Mouse (Mus musculus) C2C12 (cell line): Measurements from ENCODE around the gene Akap13. TPM values are rescaled to one million over a fixed set of nuclear protein-coding genes. Genes with fewer than 3 reads are reported as not detected.

Experiments
- H3K27me3 ChIP-seq: one replicate; pipeline ENCODE4 v1.6.1; 2011; ENCODE audit not compliant: control insufficient read depth, insufficient read depth, insufficient read length
- H3K36me3 ChIP-seq: one replicate; pipeline ENCODE4 v1.6.1; 2011; ENCODE audit not compliant: control insufficient read depth, insufficient read depth
- H3K4me3 ChIP-seq: one replicate; pipeline ENCODE4 v1.5.1; 2011; ENCODE audit warnings: mild to moderate bottlenecking, control low read depth; ENCODE audit not compliant: poor library complexity, insufficient read depth, severe bottlenecking
- H3K79me2 ChIP-seq: one replicate; pipeline ENCODE4 v1.6.1; 2011; ENCODE audit not compliant: control insufficient read depth, insufficient read depth
- H3K79me3 ChIP-seq: one replicate; pipeline ENCODE4 v1.6.1; 2011; ENCODE audit warnings: low read depth, control low read depth
- H3ac ChIP-seq: one replicate; pipeline ENCODE3; 2011; ENCODE audit warnings: low read depth; ENCODE audit not compliant: control insufficient read depth, insufficient read length
- CEBPB ChIP-seq: IDR thresholded peaks from one replicate; pipeline ENCODE4 v1.6.1; 2011; ENCODE audit warnings: low read depth, mild to moderate bottlenecking, control low read depth, moderate library complexity
- CTCF ChIP-seq: IDR thresholded peaks from one replicate; pipeline ENCODE4 v1.5.1; 2011; ENCODE audit not compliant: control insufficient read depth, insufficient read depth, insufficient read length
- FOSL1 ChIP-seq: IDR thresholded peaks from one replicate; pipeline ENCODE4 v1.8.0; 2011; ENCODE audit warnings: mild to moderate bottlenecking, low read length; ENCODE audit not compliant: poor library complexity, insufficient read depth, severe bottlenecking
- MAX ChIP-seq: IDR thresholded peaks from one replicate; pipeline ENCODE4 v1.6.1; 2011; ENCODE audit warnings: mild to moderate bottlenecking, control low read depth
- MYOD1 ChIP-seq: IDR thresholded peaks from one replicate; pipeline ENCODE4 v1.6.1; 2011; ENCODE audit warnings: low read depth; ENCODE audit not compliant: control insufficient read depth, insufficient read length
- MYOG ChIP-seq: IDR thresholded peaks from one replicate; pipeline ENCODE4 v1.6.1; 2011; ENCODE audit not compliant: control insufficient read depth, insufficient read length; ENCODE audit errors: extremely low read depth
- USF1 ChIP-seq: IDR thresholded peaks from one replicate; pipeline ENCODE4 v1.6.1; 2011; ENCODE audit warnings: low read depth, mild to moderate bottlenecking, control low read depth, moderate library complexity
- polyA plus RNA-seq: library from polyadenylated mRNA; unstranded; fragments of >200 nt; fragmentation: generic; extraction: Trizol; gene quantifications from one replicate; pipeline ENCODE4 v1.2.1, GENCODE M21; 2012; ENCODE audit warnings: missing spikeins

Gene Akap13
- polyA plus RNA-seq, 1 experiment = 11.1 TPM

DNA sequence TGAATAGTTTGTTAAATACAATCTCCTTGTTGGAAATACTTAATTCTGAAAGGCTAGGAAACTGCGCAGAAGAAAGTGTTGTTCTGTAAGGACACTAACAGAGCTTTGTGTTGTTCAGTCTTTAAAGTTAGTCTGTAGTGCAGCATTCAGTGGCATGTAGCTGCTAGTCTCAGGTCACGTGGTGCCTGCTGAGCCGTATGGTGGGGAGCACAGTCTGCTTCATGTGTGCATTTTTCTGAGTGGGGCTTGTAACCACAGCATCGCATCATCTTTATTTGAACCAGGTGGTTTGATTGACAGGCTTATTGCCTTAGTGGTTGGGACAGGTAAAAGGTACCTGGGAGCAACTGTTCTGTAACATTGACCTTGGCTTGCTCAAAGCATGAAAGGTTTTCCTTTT is 123.3 kb downstream of the Akap13 start:
- H3K4me3 ChIP-seq = no peak overlapping the region
- no peak overlapping the region for H3ac ChIP-seq

DNA sequence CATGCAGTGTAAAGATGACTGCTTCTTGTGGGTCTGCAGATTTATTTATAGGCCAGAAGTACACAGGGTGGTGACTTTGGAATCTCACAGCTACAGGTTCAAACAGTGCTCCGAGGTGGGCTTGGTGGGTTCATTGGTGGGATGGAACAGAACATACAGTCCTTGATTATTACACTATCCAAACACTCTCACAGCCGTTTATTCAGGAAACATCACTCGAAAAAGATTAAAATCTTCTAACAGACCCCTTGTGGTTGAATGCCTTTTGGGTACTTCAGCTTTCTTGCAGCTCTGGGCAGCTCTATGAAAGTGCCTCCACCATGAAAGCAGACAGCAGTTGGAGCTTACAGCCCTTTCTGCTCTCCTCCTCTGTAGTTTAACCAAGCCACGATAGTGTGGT is 126.8 kb downstream of the Akap13 start:
- Histone ChIP-seq H3K79me3 (no peaks in the 10 kb centered on the region), H3K27me3 (no peaks in the 10 kb centered on the region), H3K36me3 (peaks cover 13% of the 10 kb centered on the region), H3ac (no peak overlapping the region), H3K79me2 (no peaks in the 10 kb centered on the region), H3K4me3 (no peak overlapping the region)
- no peak for TF ChIP-seq MAX
- no peak for TF ChIP-seq USF1
- no peak for TF ChIP-seq CEBPB
- no peak for TF ChIP-seq MYOD1
- TF ChIP-seq FOSL1 = no peak
- TF ChIP-seq MYOG = no peak
- no peak for TF ChIP-seq CTCF

More for the DNA sequence above, 123.3 kb downstream of the Akap13 start:
- H3K79me3 ChIP-seq = no peaks in the 10 kb centered on the region
- H3K36me3 ChIP-seq = peaks cover 13% of the 10 kb centered on the region
- no peak for TF ChIP-seq MAX
- no peak for TF ChIP-seq CTCF
- no peak for TF ChIP-seq FOSL1
- no peak for TF ChIP-seq CEBPB
- no peak for TF ChIP-seq USF1
- TF ChIP-seq MYOG = no peak
- TF ChIP-seq MYOD1 = no peak
- no peaks in the 10 kb centered on the region for H3K27me3 ChIP-seq
- H3K79me2 ChIP-seq = no peaks in the 10 kb centered on the region

DNA sequence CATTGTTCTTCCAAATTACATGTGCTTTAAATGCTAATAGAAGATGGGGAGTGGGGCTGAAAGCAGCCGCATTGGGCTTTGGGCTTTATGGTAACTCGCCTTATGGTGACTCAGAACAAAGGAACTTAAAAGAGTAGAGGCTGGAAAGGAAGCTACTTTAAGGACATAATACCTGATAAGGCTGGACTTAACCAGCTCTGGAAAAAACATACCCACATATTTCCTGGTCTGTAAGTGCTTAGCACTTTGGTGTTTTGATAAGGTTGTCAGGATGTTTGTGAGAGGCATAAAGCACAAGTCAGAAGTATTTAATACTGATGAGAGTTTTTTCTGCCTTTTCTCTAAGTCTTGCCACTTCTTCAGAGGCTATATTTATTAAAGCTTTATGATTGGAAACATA is 128.8 kb downstream of the Akap13 start:
- TF ChIP-seq FOSL1 = no peak
- no peak overlapping the region for H3ac ChIP-seq
- H3K27me3 ChIP-seq = no peaks in the 10 kb centered on the region
- no peaks in the 10 kb centered on the region for H3K79me3 ChIP-seq
- peaks cover 13% of the 10 kb centered on the region for H3K36me3 ChIP-seq
- H3K79me2 ChIP-seq = no peaks in the 10 kb centered on the region
- H3K4me3 ChIP-seq = no peak overlapping the region

DNA sequence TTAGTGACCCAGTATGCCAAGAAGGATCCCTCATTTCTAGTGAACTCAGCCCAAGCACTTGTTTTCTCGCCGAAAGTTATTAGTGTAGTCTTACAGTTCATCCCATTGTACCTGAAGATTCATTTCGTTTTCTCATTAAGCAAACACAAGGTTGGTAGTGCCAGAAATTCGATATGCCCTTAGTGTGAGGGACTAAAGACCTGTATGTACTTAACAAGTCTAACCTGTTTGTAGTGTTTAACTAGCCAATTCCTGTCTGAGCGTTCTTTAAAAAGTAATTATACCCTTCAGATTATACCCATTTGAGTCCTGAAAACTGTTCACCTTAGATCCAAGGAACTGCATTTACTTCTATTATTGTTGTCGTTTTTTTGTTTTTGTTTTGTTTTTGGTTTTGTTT is 130.1 kb downstream of the Akap13 start:
- Histone ChIP-seq H3K27me3 (no peaks in the 10 kb centered on the region), H3K79me2 (no peaks in the 10 kb centered on the region), H3ac (no peak overlapping the region), H3K79me3 (no peaks in the 10 kb centered on the region), H3K36me3 (peaks cover 11% of the 10 kb centered on the region), H3K4me3 (no peak overlapping the region)
- no peak for TF ChIP-seq FOSL1
- no peak for TF ChIP-seq CTCF
- no peak for TF ChIP-seq MYOG
- TF ChIP-seq MYOD1 = no peak

DNA sequence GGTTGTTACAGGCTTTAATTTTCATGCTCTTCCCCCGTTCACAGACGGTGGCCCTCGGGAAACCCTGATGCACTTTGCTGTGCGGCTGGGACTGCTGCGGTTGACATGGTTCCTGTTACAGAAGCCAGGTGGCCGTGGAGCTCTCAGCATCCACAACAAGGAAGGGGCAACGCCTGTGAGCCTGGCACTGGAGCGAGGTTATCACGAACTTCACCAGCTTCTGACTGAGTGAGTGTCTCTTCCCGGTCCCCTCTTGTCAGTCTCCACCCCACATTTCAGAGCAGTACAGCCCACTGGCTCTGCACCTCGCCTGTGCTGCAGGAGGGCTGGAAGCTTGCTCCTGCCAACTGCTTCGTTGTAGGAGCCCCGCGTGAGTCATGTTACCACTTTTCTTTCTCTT is 130.8 kb downstream of the Akap13 start:
- Histone ChIP-seq H3K4me3 (no peak overlapping the region), H3ac (no peak overlapping the region), H3K27me3 (no peaks in the 10 kb centered on the region), H3K79me3 (no peaks in the 10 kb centered on the region), H3K79me2 (no peaks in the 10 kb centered on the region), H3K36me3 (peaks cover 7% of the 10 kb centered on the region)
- TF ChIP-seq CEBPB (no peak), CTCF (no peak), MYOG (no peak), FOSL1 (no peak), MAX (no peak), MYOD1 (no peak), USF1 (no peak)

DNA sequence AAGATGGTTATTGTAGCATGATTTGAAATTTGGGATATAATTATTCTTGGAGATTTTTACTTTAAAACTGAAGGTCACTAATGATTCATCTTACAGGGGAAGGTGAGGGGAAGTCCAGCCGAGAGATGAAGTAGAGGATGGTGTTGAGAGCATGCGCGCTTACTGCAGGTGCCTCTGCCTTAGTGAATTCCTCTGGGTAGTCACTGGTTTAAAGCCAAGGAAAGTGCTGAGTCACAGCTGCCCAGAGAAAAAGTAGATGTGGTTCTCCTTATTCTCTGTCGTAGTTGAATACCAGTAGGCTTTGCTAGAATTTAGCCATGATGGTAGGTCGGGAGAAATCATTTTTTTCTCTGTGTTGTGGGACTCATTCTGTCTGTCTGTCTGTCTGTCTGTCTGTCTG is 132.4 kb downstream of the Akap13 start:
- no peaks in the 10 kb centered on the region for H3K79me3 ChIP-seq
- TF ChIP-seq MYOG = no peak
- TF ChIP-seq CEBPB = no peak
- no peak for TF ChIP-seq MYOD1
- no peak for TF ChIP-seq CTCF
- TF ChIP-seq USF1 = no peak
- no peak for TF ChIP-seq MAX
- TF ChIP-seq FOSL1 = no peak
- no peaks in the 10 kb centered on the region for H3K36me3 ChIP-seq

More for the DNA sequence above, 132.4 kb downstream of the Akap13 start:
- Histone ChIP-seq H3K27me3 (no peaks in the 10 kb centered on the region), H3ac (no peak overlapping the region), H3K4me3 (no peak overlapping the region), H3K79me2 (peaks cover under 1% of the 10 kb centered on the region)
